Mouse (Mus musculus): ENCODE data around the gene 1810024B03Rik. TPM values are rescaled to one million over a fixed set of nuclear protein-coding genes. Genes with fewer than 3 reads are reported as not detected.

1810024B03Rik gene
- total and polyA plus RNA-seq, 3 experiments: 0.77 to 1.2 (median 0.93) TPM

GRCm38 (mm10) chr2:127225261-127225660, 17.2 kb upstream of the 1810024B03Rik start:
- no peak for TF ChIP-seq ZNF384 (IDR thresholded peaks at IDR 0.05; ENCODE audit: low read depth, low read length)
- TF ChIP-seq GABPA (IDR thresholded peaks at IDR 0.05; ENCODE audit: insufficient replicate concordance, low read depth, low read length): no peak
- no peak for TF ChIP-seq MEF2A (IDR thresholded peaks at IDR 0.05; ENCODE audit: borderline replicate concordance, low read depth, low read length)
- TF ChIP-seq TBP (conservative IDR thresholded peaks at IDR 0.05; ENCODE audit: low read depth, low read length): no peak
- no peak for TF ChIP-seq NELFE (IDR thresholded peaks at IDR 0.05; ENCODE audit: low read depth, low read length)
- TF ChIP-seq JUND (conservative IDR thresholded peaks at IDR 0.05; ENCODE audit: low read depth, low read length): no peak
- TF ChIP-seq CHD2 (IDR thresholded peaks at IDR 0.05; ENCODE audit: low read length): no peak
- TF ChIP-seq USF2 (conservative IDR thresholded peaks at IDR 0.05; ENCODE audit: low read depth, low read length): no peak
- no peak for TF ChIP-seq POLR2A (IDR thresholded peaks at IDR 0.05; ENCODE audit: low read depth, low read length)
- no peak for TF ChIP-seq SMC3 (IDR thresholded peaks at IDR 0.05; ENCODE audit: low read depth, low read length)
- TF ChIP-seq HCFC1 (IDR thresholded peaks at IDR 0.05; ENCODE audit: low read depth, low read length): no peak
- no peak for TF ChIP-seq MXI1 (IDR thresholded peaks at IDR 0.05; ENCODE audit: low read depth, low read length)
- no peak overlapping the region for H3K4me3 ChIP-seq (replicated peaks in 1 of 3; ENCODE audit: low read depth in 2 of 3, low read length in 2 of 3, poor library complexity in 1 of 3)
- no peak overlapping the region for H3K4me2 ChIP-seq (ENCODE audit: insufficient read depth, low read depth, poor library complexity, severe bottlenecking)
- H3K9me3 ChIP-seq (replicated peaks; ENCODE audit: low read length): peaks cover 7% of the 10 kb centered on the region
- H3K36me3 ChIP-seq (replicated peaks in 1 of 2; ENCODE audit: control insufficient read depth in 1 of 2, insufficient read depth in 1 of 2, low read length in 1 of 2): peaks cover 84 to 94% of the 10 kb centered on the region in 2 experiments
- H3K9ac ChIP-seq (ENCODE audit: insufficient read depth, low read depth): no peak overlapping the region
- no peaks in the 10 kb centered on the region for H3K79me2 ChIP-seq (replicated peaks; ENCODE audit: control insufficient read depth, extremely low read depth, insufficient read depth, poor library complexity, severe bottlenecking)
- in situ Hi-C loops (cut with MboI; ENCODE audit: low pct_ligation_motif_present, low pct_unique_long_range_greater_than_20kb, low sequenced_read_pairs): no loop called here
- no peaks in the 10 kb centered on the region for H3K4me1 ChIP-seq (ENCODE audit: control insufficient read depth in 1 of 2, insufficient read depth in 2 of 2)
- DNase-seq (ENCODE audit: extremely low read depth): no peak
- dilution Hi-C loops (cut with MboI; ENCODE audit: extremely low pct_ligation_motif_present, extremely low pct_unique_long_range_greater_than_20kb, low sequenced_read_pairs): no loop called here
- H3K27ac ChIP-seq (ENCODE audit: insufficient read depth, low read depth): no peak overlapping the region
- H3K27me3 ChIP-seq (replicated peaks): no peaks in the 10 kb centered on the region

DNA sequence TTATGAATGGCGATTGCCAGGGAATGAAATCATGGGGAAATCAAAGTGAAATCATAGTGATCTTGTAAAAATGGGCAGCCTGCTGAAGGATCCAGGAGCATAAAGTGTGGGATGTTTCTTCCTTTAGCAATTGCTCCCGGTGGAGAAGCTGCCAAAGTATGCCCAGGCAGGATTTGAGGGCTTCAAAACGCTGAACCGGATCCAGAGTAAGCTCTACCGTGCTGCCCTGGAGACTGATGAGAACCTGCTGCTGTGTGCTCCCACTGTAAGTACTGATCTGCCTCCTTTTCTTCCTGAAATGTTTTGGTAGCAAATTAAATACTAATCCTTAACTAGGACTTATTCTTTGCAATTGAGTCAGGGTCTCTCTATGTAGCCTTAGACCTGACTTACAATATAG, 9.7 kb upstream of the 1810024B03Rik start:
- no peak overlapping the region for H3K9ac ChIP-seq (ENCODE audit: insufficient read depth, low read depth)
- no peaks in the 10 kb centered on the region for H3K27me3 ChIP-seq (replicated peaks)
- H3K79me2 ChIP-seq (replicated peaks; ENCODE audit: control insufficient read depth, extremely low read depth, insufficient read depth, poor library complexity, severe bottlenecking): no peaks in the 10 kb centered on the region
- dilution Hi-C loops (cut with MboI; ENCODE audit: extremely low pct_ligation_motif_present, extremely low pct_unique_long_range_greater_than_20kb, low sequenced_read_pairs) (no loop called here), in situ Hi-C loops (cut with MboI; ENCODE audit: low pct_ligation_motif_present, low pct_unique_long_range_greater_than_20kb, low sequenced_read_pairs) (no loop called here)
- H3K27ac ChIP-seq (ENCODE audit: insufficient read depth, low read depth): no peak overlapping the region
- H3K36me3 ChIP-seq (replicated peaks in 1 of 2; ENCODE audit: control insufficient read depth in 1 of 2, insufficient read depth in 1 of 2, low read length in 1 of 2): peaks cover 79 to 89% of the 10 kb centered on the region in 2 experiments
- H3K4me3 ChIP-seq (replicated peaks in 1 of 3; ENCODE audit: low read depth in 2 of 3, low read length in 2 of 3, poor library complexity in 1 of 3): no peak overlapping the region
- no peak for DNase-seq (ENCODE audit: extremely low read depth)
- no peak overlapping the region for H3K4me2 ChIP-seq (ENCODE audit: insufficient read depth, low read depth, poor library complexity, severe bottlenecking)
- no peak for TF ChIP-seq GABPA (IDR thresholded peaks at IDR 0.05; ENCODE audit: insufficient replicate concordance, low read depth, low read length)
- no peaks in the 10 kb centered on the region for H3K4me1 ChIP-seq (ENCODE audit: control insufficient read depth in 1 of 2, insufficient read depth in 2 of 2)
- H3K9me3 ChIP-seq (replicated peaks; ENCODE audit: low read length): no peaks in the 10 kb centered on the region

DNA sequence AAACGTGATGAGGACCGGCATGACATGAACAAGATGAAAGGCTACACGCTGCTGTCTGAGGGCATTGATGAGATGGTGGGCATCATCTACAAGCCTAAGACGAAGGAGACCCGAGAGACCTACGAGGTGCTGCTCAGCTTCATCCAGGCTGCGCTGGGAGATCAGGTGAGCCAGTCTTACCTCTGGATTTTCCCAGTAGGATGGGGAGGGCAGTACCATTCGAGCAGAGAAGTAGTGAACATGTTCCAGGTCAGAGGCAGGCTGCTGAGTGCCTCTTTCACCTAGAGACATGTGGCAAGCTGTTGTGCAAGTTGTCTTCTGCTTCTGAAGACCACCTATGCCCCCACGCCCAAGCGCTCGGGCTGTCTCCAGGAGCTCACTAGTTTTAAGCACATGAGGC, 2.6 kb upstream of the 1810024B03Rik start:
- dilution Hi-C loops (cut with MboI; ENCODE audit: extremely low pct_ligation_motif_present, extremely low pct_unique_long_range_greater_than_20kb, low sequenced_read_pairs): no loop called here
- Histone ChIP-seq H3K4me2 (ENCODE audit: insufficient read depth, low read depth, poor library complexity, severe bottlenecking) (no peak overlapping the region), H3K27me3 (replicated peaks) (no peaks in the 10 kb centered on the region), H3K4me1 (ENCODE audit: control insufficient read depth in 1 of 2, insufficient read depth in 2 of 2) (peaks cover 0 to 18% of the 10 kb centered on the region in 2 experiments; a peak in 2 of 4 replicates), H3K27ac (ENCODE audit: insufficient read depth, low read depth) (no peak overlapping the region), H3K4me3 (replicated peaks in 1 of 3; ENCODE audit: low read depth in 2 of 3, low read length in 2 of 3, poor library complexity in 1 of 3) (no peak overlapping the region), H3K36me3 (replicated peaks in 1 of 2; ENCODE audit: control insufficient read depth in 1 of 2, insufficient read depth in 1 of 2, low read length in 1 of 2) (peaks cover 43 to 58% of the 10 kb centered on the region in 2 experiments), H3K9ac (ENCODE audit: insufficient read depth, low read depth) (no peak overlapping the region), H3K79me2 (replicated peaks; ENCODE audit: control insufficient read depth, extremely low read depth, insufficient read depth, poor library complexity, severe bottlenecking) (peaks cover 18% of the 10 kb centered on the region), H3K9me3 (replicated peaks; ENCODE audit: low read length) (no peaks in the 10 kb centered on the region)
- DNase-seq (ENCODE audit: extremely low read depth): no peak
- TF ChIP-seq MXI1 (IDR thresholded peaks at IDR 0.05; ENCODE audit: low read depth, low read length) (no peak), POLR2A (IDR thresholded peaks at IDR 0.05; ENCODE audit: low read depth, low read length) (no peak)
- in situ Hi-C loops (cut with MboI; ENCODE audit: low pct_ligation_motif_present, low pct_unique_long_range_greater_than_20kb, low sequenced_read_pairs): no loop called here

Data from CH12.LX (cell line).